Mouse (Mus musculus): ENCODE data around the gene Ndufa7. TPM values are rescaled to one million over a fixed set of nuclear protein-coding genes. Genes with fewer than 3 reads are reported as not detected.
A peak's percentile ranks its signal among the peaks of the same experiment; 100 is the strongest.
"Not testable (repeated sequence)": the region's sequence is repeated elsewhere in the genome, so short reads cannot be mapped to it uniquely, and the experiment has no call there.

Ndufa7 gene
- total and polyA plus RNA-seq, 2 experiments from 2014 or later: 345 to 501 TPM

GRCm38 (mm10) chr17:33848139-33848538 lies 23.8 kb downstream of the Ndufa7 start:
- no peak for TF ChIP-seq CTCF (IDR thresholded peaks at IDR 0.05)
- H3K27ac ChIP-seq (ENCODE audit: low read depth, low read length): no peak overlapping the region
- H3K4me2 ChIP-seq (ENCODE audit: low read depth, low read length, poor library complexity, severe bottlenecking): no peak overlapping the region
- H3K36me3 ChIP-seq (ENCODE audit: insufficient read depth, low read length): peaks cover 14% of the 10 kb centered on the region
- WGBS: 93% methylated on average over 8 of the region's 8 CpGs
- H3K9ac ChIP-seq (replicated peaks; ENCODE audit: low read length, poor library complexity, severe bottlenecking): no peak overlapping the region
- no peaks in the 10 kb centered on the region for H3K27me3 ChIP-seq (ENCODE audit: insufficient read depth, low read length)
- ATAC-seq (ENCODE audit: low FRiP score): no peak
- no peaks in the 10 kb centered on the region for H3K9me3 ChIP-seq (ENCODE audit: low read length)
- no peak for DNase-seq (ENCODE audit: low spot score)
- no peak overlapping the region for H3K4me3 ChIP-seq (ENCODE audit: low read depth, low read length)
- H3K4me1 ChIP-seq (ENCODE audit: insufficient read depth, low read length): peaks cover 8% of the 10 kb centered on the region

- TF ChIP-seq CTCF (IDR thresholded peaks at IDR 0.05): no peak
- WGBS: 86% methylated on average over 1 of the region's 1 CpGs
- Histone ChIP-seq H3K4me2 (ENCODE audit: low read depth, low read length, poor library complexity, severe bottlenecking) (no peak overlapping the region), H3K9me3 (ENCODE audit: low read length) (no peaks in the 10 kb centered on the region), H3K27ac (ENCODE audit: low read depth, low read length) (no peak overlapping the region), H3K27me3 (ENCODE audit: insufficient read depth, low read length) (no peaks in the 10 kb centered on the region), H3K4me3 (ENCODE audit: low read depth, low read length) (no peak overlapping the region), H3K36me3 (ENCODE audit: insufficient read depth, low read length) (peaks cover 14% of the 10 kb centered on the region), H3K4me1 (ENCODE audit: insufficient read depth, low read length) (no peaks in the 10 kb centered on the region), H3K9ac (replicated peaks; ENCODE audit: low read length, poor library complexity, severe bottlenecking) (no peak overlapping the region)
- ATAC-seq (ENCODE audit: low FRiP score) (no peak), DNase-seq (ENCODE audit: low spot score) (no peak)
Observed at GRCm38 (mm10) chr17:33851331-33851730, 27.0 kb downstream of the Ndufa7 start.

GRCm38 (mm10) chr17:33857816-33858215 lies 33.4 kb downstream of the Ndufa7 start:
- Histone ChIP-seq H3K4me1 (ENCODE audit: insufficient read depth, low read length) (no peaks in the 10 kb centered on the region), H3K27me3 (ENCODE audit: insufficient read depth, low read length) (no peaks in the 10 kb centered on the region), H3K36me3 (ENCODE audit: insufficient read depth, low read length) (no peaks in the 10 kb centered on the region), H3K4me2 (ENCODE audit: low read depth, low read length, poor library complexity, severe bottlenecking) (no peak overlapping the region), H3K4me3 (ENCODE audit: low read depth, low read length) (no peak overlapping the region), H3K9me3 (ENCODE audit: low read length) (no peaks in the 10 kb centered on the region), H3K9ac (replicated peaks; ENCODE audit: low read length, poor library complexity, severe bottlenecking) (no peak overlapping the region), H3K27ac (ENCODE audit: low read depth, low read length) (no peak overlapping the region)
- no peak for DNase-seq (ENCODE audit: low spot score)
- TF ChIP-seq CTCF (IDR thresholded peaks at IDR 0.05): no peak
- 64% methylated on average over 4 of the region's 4 CpGs for WGBS
- no peak for ATAC-seq (ENCODE audit: low FRiP score)

GRCm38 (mm10) chr17:33865330-33866030 lies 41.1 kb downstream of the Ndufa7 start:
- TF ChIP-seq CTCF (IDR thresholded peaks at IDR 0.05): peak; percentile 44
- ATAC-seq (ENCODE audit: low FRiP score): no peak

GRCm38 (mm10) chr17:33873537-33873936 lies 49.2 kb downstream of the Ndufa7 start, which contains the start of gene Gm7029:
Gene Gm7029, plus strand, starts transcription at chr17:33873837.
- not testable (repeated sequence) for H3K4me3 ChIP-seq (ENCODE audit: low read depth, low read length); H3K9ac ChIP-seq (replicated peaks; ENCODE audit: low read length, poor library complexity, severe bottlenecking); H3K27ac ChIP-seq (ENCODE audit: low read depth, low read length); H3K36me3 ChIP-seq (ENCODE audit: insufficient read depth, low read length); DNase-seq (ENCODE audit: low spot score); H3K4me1 ChIP-seq (ENCODE audit: insufficient read depth, low read length); H3K9me3 ChIP-seq (ENCODE audit: low read length); H3K27me3 ChIP-seq (ENCODE audit: insufficient read depth, low read length); ATAC-seq (ENCODE audit: low FRiP score); H3K4me2 ChIP-seq (ENCODE audit: low read depth, low read length, poor library complexity, severe bottlenecking)
- WGBS: 74% methylated on average over 3 of the region's 12 CpGs

More at GRCm38 (mm10) chr17:33865330-33866030, 41.1 kb downstream of the Ndufa7 start:
- peak; percentile 15 for DNase-seq (ENCODE audit: low spot score)
- H3K9me3 ChIP-seq (ENCODE audit: low read length): no peaks in the 10 kb centered on the region
- H3K4me1 ChIP-seq (ENCODE audit: insufficient read depth, low read length): no peaks in the 10 kb centered on the region
- H3K27ac ChIP-seq (ENCODE audit: low read depth, low read length): no peak overlapping the region
- no peak overlapping the region for H3K4me2 ChIP-seq (ENCODE audit: low read depth, low read length, poor library complexity, severe bottlenecking)
- 33% methylated on average over 9 of the region's 9 CpGs for WGBS
- H3K9ac ChIP-seq (replicated peaks; ENCODE audit: low read length, poor library complexity, severe bottlenecking): no peak overlapping the region
- H3K4me3 ChIP-seq (ENCODE audit: low read depth, low read length): no peak overlapping the region
- H3K36me3 ChIP-seq (ENCODE audit: insufficient read depth, low read length): no peaks in the 10 kb centered on the region
- H3K27me3 ChIP-seq (ENCODE audit: insufficient read depth, low read length): no peaks in the 10 kb centered on the region

GRCm38 (mm10) chr17:33874411-33874810 lies 50.0 kb downstream of the Ndufa7 start:
- no peaks in the 10 kb centered on the region for H3K27me3 ChIP-seq (ENCODE audit: insufficient read depth, low read length)
- no peaks in the 10 kb centered on the region for H3K36me3 ChIP-seq (ENCODE audit: insufficient read depth, low read length)
- TF ChIP-seq CTCF (IDR thresholded peaks at IDR 0.05): no peak
- no peak overlapping the region for H3K4me2 ChIP-seq (ENCODE audit: low read depth, low read length, poor library complexity, severe bottlenecking)
- no peak overlapping the region for H3K9ac ChIP-seq (replicated peaks; ENCODE audit: low read length, poor library complexity, severe bottlenecking)
- no peak for DNase-seq (ENCODE audit: low spot score)
- WGBS: 93% methylated on average over 9 of the region's 11 CpGs
- no peak overlapping the region for H3K27ac ChIP-seq (ENCODE audit: low read depth, low read length)
- no peak for ATAC-seq (ENCODE audit: low FRiP score)
- H3K9me3 ChIP-seq (ENCODE audit: low read length): no peaks in the 10 kb centered on the region
- no peaks in the 10 kb centered on the region for H3K4me1 ChIP-seq (ENCODE audit: insufficient read depth, low read length)
- no peak overlapping the region for H3K4me3 ChIP-seq (ENCODE audit: low read depth, low read length)
